Mouse (Mus musculus): ENCODE measurements at regions not wholly inside any gene's neighbourhood (a gene's known extent, or its start where the extent isn't known, plus 50 kb on each side); places are given as distances from the start of the nearest gene placed in this dataset.

GRCm38 (mm10) chr7:145127180-145127579, 80.7 kb downstream of the 1810010D01Rik start:
- no peak for TF ChIP-seq MAFK (IDR thresholded peaks at IDR 0.05; ENCODE audit: insufficient read depth, low read depth, low read length)
- TF ChIP-seq ZC3H11A (IDR thresholded peaks at IDR 0.05; ENCODE audit: borderline replicate concordance, low read depth, low read length), result no peak
- no peak for TF ChIP-seq CHD2 (IDR thresholded peaks at IDR 0.05; ENCODE audit: low read depth, low read length)
